Mouse (Mus musculus): ENCODE measurements at regions not wholly inside any gene's neighbourhood (a gene's known extent, or its start where the extent isn't known, plus 50 kb on each side); places are given as distances from the start of the nearest gene placed in this dataset.

DNA sequence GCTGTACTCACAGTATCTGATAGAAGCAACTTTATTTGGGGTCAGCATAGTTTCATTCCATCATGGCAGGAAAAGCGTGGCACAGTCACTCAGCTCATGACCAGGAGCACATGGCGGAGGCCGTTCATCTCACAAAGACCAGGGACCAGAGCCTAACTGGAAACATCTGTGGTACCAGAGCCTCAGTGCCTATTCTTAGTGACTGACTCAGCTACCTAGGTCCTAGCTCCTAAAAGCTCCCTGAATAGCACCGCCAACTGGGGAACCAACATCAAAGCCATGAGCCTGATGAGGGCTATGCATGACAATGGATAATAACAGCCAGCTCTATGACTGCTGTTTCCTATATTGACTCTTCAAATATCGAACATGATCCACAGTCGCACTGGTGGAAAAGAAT lies 198.2 kb downstream of the Gm10260 start:
- DNase-seq (ENCODE audit: low spot score in 2 of 2) = no peak

DNA sequence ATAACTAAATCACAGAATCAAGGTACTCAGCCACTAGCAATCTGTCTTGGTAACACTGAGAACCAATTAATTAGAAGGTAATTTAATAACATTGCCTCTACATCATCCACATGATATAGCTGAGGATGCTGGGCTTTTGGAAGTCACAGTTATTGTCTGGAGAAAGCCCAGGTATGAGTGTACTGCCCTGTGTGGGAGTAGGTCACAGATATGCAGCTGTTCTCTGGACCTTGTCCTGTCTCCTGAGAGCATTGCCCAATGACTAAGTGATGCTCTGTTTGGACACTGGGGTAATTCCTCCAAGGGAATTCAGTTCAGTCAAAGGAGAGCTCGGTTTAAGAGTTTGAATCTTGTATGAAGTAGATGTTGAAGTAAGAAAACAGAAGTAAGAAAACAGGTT lies 199.6 kb downstream of the Gm10260 start:
- no peak for DNase-seq (ENCODE audit: low spot score in 2 of 2)

DNA sequence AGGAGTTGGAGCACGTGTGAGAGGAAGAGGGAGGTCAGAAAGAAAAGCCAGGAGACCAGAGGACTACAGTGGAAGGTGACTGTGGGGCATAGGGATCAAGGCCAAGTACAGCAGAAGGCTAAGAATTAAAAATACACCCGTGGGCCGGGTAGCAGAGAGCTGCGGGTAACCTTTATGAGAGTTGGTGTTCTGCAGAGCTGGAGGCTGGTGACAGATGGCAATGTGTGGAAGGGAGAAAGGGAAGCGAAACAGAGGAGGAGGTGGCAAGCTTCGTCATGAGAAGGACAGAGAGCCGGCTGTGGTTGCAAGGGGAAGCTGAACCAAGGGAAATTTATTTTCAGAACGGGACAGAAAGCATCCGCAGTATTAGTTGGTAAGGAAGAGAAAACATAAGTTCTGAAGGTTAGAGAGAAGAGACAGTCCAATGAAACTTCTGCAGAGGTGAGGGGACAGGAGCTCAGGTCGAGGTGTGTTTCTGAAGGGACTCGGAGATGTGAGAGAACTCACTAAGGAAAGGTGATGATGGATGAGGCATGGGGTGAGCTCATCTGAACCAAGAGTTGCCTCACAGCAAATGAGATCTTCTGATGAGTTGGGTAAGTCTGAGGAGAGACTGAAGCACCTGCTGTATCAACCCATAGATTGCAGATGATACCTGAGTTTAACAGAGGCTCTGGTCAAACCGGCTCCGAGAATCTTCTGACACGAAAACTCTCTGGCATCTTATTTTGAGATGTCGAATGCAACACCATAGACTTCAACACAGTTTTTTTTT lies 200.6 kb downstream of the Gm10260 start:
- DNase-seq (ENCODE audit: low spot score in 2 of 2) = peak; percentile 81 to 91

- DNase-seq (ENCODE audit: low spot score in 2 of 2) = no peak
Observed at GRCm38 (mm10) chr13:97558884-97559283, 201.5 kb downstream of the Gm10260 start.

GRCm38 (mm10) chr13:97555312-97555711 lies 205.1 kb downstream of the Gm10260 start:
- DNase-seq (ENCODE audit: low spot score in 2 of 2) = no peak

- no peak for DNase-seq (ENCODE audit: low spot score in 2 of 2)
Observed at GRCm38 (mm10) chr13:97554601-97555000, 205.8 kb downstream of the Gm10260 start.

DNA sequence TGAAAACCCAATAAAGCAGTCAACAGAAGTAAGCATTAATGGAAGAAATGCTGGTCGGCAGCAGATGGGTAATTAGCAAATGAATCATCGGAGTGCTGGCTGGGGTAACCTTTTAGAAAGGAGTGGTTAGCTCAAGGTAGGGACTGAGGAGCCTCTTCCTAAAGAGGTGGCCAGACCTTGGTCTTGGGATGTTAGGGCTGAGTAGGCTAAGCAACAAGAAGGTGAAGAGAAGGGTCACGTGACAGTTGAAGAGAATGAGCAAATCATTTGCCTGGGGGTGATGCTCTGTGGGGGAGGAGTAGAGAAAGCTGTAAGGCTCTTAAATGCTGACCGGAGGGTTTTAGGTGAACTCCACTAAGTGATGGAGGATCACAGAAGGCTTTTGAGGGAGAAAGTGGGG lies 208.2 kb downstream of the Gm10260 start:
- no peak for DNase-seq (ENCODE audit: low spot score in 2 of 2)

GRCm38 (mm10) chr13:97550880-97551279 lies 209.6 kb downstream of the Gm10260 start:
- DNase-seq (ENCODE audit: low spot score in 2 of 2) = no peak

GRCm38 (mm10) chr13:97550172-97550571 lies 210.3 kb downstream of the Gm10260 start:
- peak in 1 of 2 experiments; percentile 69 for DNase-seq (ENCODE audit: low spot score in 2 of 2)

DNA sequence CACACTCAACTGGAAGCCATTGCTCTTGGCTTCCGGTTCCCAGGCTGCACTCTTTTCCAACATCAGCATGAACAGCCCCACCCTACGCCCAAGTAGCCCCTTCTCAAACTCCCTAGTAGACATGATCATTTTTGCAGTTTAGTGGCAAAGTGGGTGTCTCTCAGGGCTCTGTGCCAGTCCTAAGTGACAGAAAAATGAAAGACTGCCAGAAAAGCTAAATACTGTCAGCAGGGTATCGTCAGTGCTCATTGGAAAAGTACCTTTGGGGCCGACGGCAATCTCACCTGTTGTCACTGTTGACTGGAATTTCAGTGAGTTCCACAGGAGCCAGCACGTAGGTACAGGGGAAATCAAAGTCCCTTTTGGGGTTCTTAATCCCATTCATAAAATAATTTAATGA lies 211.0 kb downstream of the Gm10260 start:
- DNase-seq (ENCODE audit: low spot score in 2 of 2) = no peak

DNA sequence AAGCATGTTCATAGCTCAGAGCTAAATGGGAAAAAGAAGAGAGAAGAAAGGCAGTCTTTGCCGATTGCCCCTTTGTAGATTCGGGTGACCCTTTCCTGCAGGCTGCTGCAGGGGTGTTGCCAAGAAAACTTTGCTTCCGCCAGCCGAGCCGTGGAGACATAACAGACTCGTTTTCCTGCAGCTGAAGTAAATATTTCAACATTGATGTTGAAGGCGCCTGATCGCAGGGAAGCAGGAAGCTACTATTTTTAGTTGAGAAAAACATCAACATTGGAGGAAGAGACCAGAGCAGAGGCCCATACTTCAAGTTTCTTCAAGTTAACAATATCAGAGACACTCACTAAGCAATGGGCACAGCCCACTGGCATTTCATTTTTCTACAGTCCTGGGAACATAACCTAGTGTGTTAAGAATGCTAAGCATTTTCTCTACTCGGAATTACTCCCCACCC lies 211.9 kb downstream of the Gm10260 start:
- DNase-seq (ENCODE audit: low spot score in 2 of 2) = no peak

GRCm38 (mm10) chr13:97546936-97547335 lies 213.5 kb downstream of the Gm10260 start:
- no peak for DNase-seq (ENCODE audit: low spot score in 2 of 2)

GRCm38 (mm10) chr13:97545971-97546454 lies 214.4 kb downstream of the Gm10260 start:
- no peak for DNase-seq (ENCODE audit: low spot score in 2 of 2)

DNA sequence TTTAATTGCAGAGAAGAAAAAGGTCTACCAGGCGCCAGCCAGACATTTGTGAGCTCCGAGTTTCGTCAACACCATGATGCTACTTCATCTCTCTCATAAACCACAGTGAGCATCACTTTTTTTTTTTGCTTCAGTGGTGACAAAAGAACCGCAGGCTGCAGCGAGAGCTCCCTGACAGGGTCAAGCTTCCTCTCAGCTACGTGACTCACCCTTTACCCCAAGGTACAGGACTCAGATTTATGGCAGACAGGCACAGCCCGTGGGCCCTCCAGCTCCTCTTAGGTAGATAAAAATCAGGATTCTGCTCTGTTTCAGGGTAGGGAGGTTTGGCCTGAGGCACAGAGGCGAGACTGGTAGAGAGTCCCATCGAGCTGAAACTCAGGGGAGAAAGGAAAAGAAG lies 220.7 kb downstream of the Gm10260 start:
- DNase-seq (ENCODE audit: low spot score in 2 of 2) = no peak

- no peak for DNase-seq (ENCODE audit: low spot score in 2 of 2)
Observed at GRCm38 (mm10) chr13:97538441-97538840, 222.0 kb downstream of the Gm10260 start.

DNA sequence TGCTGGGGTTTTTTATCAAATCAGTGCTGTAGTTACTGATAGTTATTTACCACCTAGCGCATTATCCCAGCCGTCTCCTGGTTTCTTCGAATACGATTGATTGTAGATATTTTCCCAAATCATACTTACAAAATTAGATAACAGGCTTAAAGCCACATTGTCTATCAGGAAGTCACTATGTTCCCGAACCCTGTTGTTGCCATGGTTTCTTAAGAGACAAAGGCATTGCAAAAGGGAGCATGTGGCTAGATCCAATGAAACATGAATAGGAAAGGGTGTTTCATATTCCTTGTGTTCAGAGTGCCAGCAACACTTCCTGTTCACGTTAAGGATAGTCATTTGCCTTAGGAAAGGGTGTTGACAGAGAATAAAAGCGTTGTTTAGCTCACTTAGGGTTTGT lies 222.7 kb downstream of the Gm10260 start:
- no peak for DNase-seq (ENCODE audit: low spot score in 2 of 2)

GRCm38 (mm10) chr13:97537206-97537605 lies 223.2 kb downstream of the Gm10260 start:
- DNase-seq (ENCODE audit: low spot score in 2 of 2) = no peak

GRCm38 (mm10) chr13:97533896-97534666 lies 226.4 kb downstream of the Gm10260 start:
- DNase-seq (ENCODE audit: low spot score in 2 of 2) = no peak

DNA sequence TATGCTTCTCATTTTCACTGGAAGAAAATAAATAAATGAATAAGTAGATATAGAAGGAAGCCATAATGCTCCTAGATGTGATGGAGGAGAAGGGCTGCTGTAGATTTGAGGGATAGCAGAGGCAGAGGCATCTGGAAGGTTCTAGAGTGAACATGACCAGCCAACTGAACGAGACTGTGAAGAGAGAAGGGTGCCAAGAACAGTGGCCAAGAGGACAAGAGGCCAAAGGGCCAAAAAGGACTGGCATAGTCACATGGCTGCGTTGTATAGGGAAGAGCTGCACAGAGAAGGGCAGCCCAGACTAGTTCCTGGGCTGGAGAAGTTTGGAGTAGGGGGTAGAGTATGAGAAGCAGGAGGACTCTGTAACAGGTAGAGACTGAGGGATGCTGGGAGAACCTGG lies 229.3 kb downstream of the Gm10260 start:
- DNase-seq (ENCODE audit: low spot score in 2 of 2) = no peak

- DNase-seq (ENCODE audit: low spot score in 2 of 2) = no peak
Observed at GRCm38 (mm10) chr13:97530570-97530969, 229.9 kb downstream of the Gm10260 start.

GRCm38 (mm10) chr13:97527958-97528357 lies 232.5 kb downstream of the Gm10260 start:
- DNase-seq (ENCODE audit: low spot score in 2 of 2) = no peak

DNA sequence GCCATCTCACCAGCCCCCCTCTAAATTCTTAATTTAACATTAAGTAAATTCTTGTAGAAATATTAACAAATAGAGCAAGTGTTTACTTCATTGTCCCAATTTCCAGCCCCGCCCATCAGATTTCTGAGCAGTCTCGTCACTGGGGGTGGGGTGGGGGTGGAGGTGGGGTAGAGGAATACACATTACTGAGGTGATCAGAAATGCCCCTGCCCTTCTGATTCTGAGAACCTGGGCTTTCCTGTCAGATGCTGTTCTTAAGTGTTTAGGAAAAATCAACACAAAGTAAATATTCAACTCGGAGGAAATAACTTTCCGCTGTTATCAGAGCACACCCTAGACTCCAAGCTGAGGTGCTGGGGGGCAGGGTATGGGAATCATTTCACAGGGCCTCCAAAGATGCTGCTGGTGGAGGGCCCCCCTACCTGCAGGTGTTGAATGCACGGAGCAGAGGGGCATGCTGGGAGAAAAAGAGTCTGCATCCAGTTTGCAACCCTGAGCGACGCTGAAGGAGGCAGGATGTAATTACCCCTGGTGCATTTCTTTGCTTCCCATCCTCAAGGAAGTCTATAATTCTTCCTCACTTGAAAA lies 235.5 kb downstream of the Gm10260 start:
- no peak for DNase-seq (ENCODE audit: low spot score in 2 of 2)

All from right cerebral cortex, postnatal 36 days (tissue).